Mouse (Mus musculus) cerebellum, postnatal 10 days (tissue): Measurements from ENCODE around the gene Cd96.
"Not testable (repeated sequence)": the region's sequence is repeated elsewhere in the genome, so short reads cannot be mapped to it uniquely, and the experiment has no call there.

Source experiments
- DNase-seq, 2 experiments: peaks; one replicate each; pipeline ENCODE4 v3.0.0; 2021; ENCODE audit warnings: mixed read lengths in 2 of 2

Gene Cd96

GRCm38 (mm10) chr16:46120020-46120419, at the start of gene Cd96:
Gene Cd96 (minus strand): TSS chr16:46120251.
- DNase-seq = no peak

- DNase-seq = peak in 1 of 2 experiments; percentile 11
These were observed 46.9 kb upstream of the Cd96 start for GRCm38 (mm10) chr16:46166971-46167370.

- DNase-seq = no peak
These were observed 45.3 kb upstream of the Cd96 start for GRCm38 (mm10) chr16:46165305-46165704.

GRCm38 (mm10) chr16:46154832-46155231, 34.8 kb upstream of the Cd96 start, which contains the start of gene Gm4737:
Gene Gm4737 (minus strand): TSS chr16:46155077.
- not testable (repeated sequence) for DNase-seq

- DNase-seq = peak; percentile 22 to 23
These were observed 31.1 kb upstream of the Cd96 start for GRCm38 (mm10) chr16:46151141-46151540.

- DNase-seq = no peak
These were observed 28.8 kb upstream of the Cd96 start for GRCm38 (mm10) chr16:46148661-46149341.

- no peak for DNase-seq
These were observed 26.9 kb upstream of the Cd96 start for GRCm38 (mm10) chr16:46146962-46147361.

GRCm38 (mm10) chr16:46122238-46122637, 2.2 kb upstream of the Cd96 start:
- no peak for DNase-seq

GRCm38 (mm10) chr16:46121420-46121819, 1.4 kb upstream of the Cd96 start:
- peak; percentile 71 to 77 for DNase-seq

GRCm38 (mm10) chr16:46120607-46121006, 556 bp upstream of the Cd96 start:
- no peak for DNase-seq

- no peak for DNase-seq
These were observed 2.4 kb downstream of the Cd96 start for GRCm38 (mm10) chr16:46117645-46118044.

- DNase-seq = no peak
These were observed 5.3 kb downstream of the Cd96 start for GRCm38 (mm10) chr16:46114727-46115126.

GRCm38 (mm10) chr16:46109536-46109935, 10.5 kb downstream of the Cd96 start:
- peak; percentile 25 to 27 for DNase-seq

GRCm38 (mm10) chr16:46107431-46107830, 12.6 kb downstream of the Cd96 start:
- no peak for DNase-seq

GRCm38 (mm10) chr16:46104491-46104890, 15.6 kb downstream of the Cd96 start:
- DNase-seq = no peak

GRCm38 (mm10) chr16:46101748-46102147, 18.3 kb downstream of the Cd96 start:
- DNase-seq = no peak

- DNase-seq = peak; percentile 27 to 39
These were observed 19.8 kb downstream of the Cd96 start for GRCm38 (mm10) chr16:46100286-46100685.

- DNase-seq = peak in 1 of 2 experiments; percentile 47
These were observed 22.6 kb downstream of the Cd96 start for GRCm38 (mm10) chr16:46097421-46097820.

GRCm38 (mm10) chr16:46094478-46094877, 25.6 kb downstream of the Cd96 start:
- peak; percentile 76 to 77 for DNase-seq

- DNase-seq = no peak
These were observed 27.1 kb downstream of the Cd96 start for GRCm38 (mm10) chr16:46092935-46093334.

GRCm38 (mm10) chr16:46086874-46087473, 33.1 kb downstream of the Cd96 start:
- DNase-seq = no peak

GRCm38 (mm10) chr16:46068000-46068399, 52.1 kb downstream of the Cd96 start:
- no peak for DNase-seq

GRCm38 (mm10) chr16:46063278-46063677, 56.8 kb downstream of the Cd96 start:
- DNase-seq = no peak

GRCm38 (mm10) chr16:46046906-46047305, 73.1 kb downstream of the Cd96 start:
- no peak for DNase-seq
